Mouse (Mus musculus) testis, adult 10 weeks (tissue): ENCODE data around the gene Gtf3c2. TPM values are rescaled to one million over a fixed set of nuclear protein-coding genes. Genes with fewer than 3 reads are reported as not detected.

Experiments
- polyA plus RNA-seq: library from polyadenylated mRNA; stranded (reverse); fragments of 350-450 nt; fragmentation: Illumina TruSeq; extraction: RNeasy Lipid Tissue Mini Kit (QIAGEN cat#74804); gene quantifications from one replicate; pipeline ENCODE4 v1.2.3, GENCODE M21; 2014; ENCODE audit warnings: low read depth, low replicate concordance

Gene Gtf3c2
- 49.1 TPM for polyA plus RNA-seq

GRCm38 (mm10) chr5:31179766-31180630 lies at the start of gene Gtf3c2, which contains the start of gene Gm29609:
Gene Gtf3c2 (minus strand): TSS chr5:31180144.
Gene Gm29609 (minus strand): TSS chr5:31179911.

GRCm38 (mm10) chr5:31220448-31221303 lies 40.7 kb upstream of the Gtf3c2 start, which contains the start of gene Ppm1g:
Gene Ppm1g (minus strand): TSS chr5:31220687.

GRCm38 (mm10) chr5:31201742-31202590 lies 22.0 kb upstream of the Gtf3c2 start, which contains the start of gene Zfp513:
Gene Zfp513 (minus strand): TSS chr5:31202303.

GRCm38 (mm10) chr5:31192939-31193630 lies 13.1 kb upstream of the Gtf3c2 start, which contains the start of the genes Snx17 and Eif2b4:
Gene Snx17 (plus strand): TSS chr5:31193227.
Gene Eif2b4 (minus strand): TSS chr5:31193430.

GRCm38 (mm10) chr5:31154152-31154553 lies 25.8 kb downstream of the Gtf3c2 start, which contains the start of gene Mpv17:
Gene Mpv17 (minus strand): TSS chr5:31154251.

GRCm38 (mm10) chr5:31138241-31138967 lies 41.5 kb downstream of the Gtf3c2 start, which contains the start of gene Ucn:
Gene Ucn (minus strand): TSS chr5:31138829.

GRCm38 (mm10) chr5:31116354-31116753 lies 63.6 kb downstream of the Gtf3c2 start, which contains the start of gene Trim54:
Gene Trim54 (plus strand): TSS chr5:31116712.

GRCm38 (mm10) chr5:31108000-31108490 lies 71.9 kb downstream of the Gtf3c2 start, which contains the start of gene Slc30a3:
Gene Slc30a3 (minus strand): TSS chr5:31108237.

Other genes with a start within 250 kb of the Gtf3c2 start
- not detected for gene Cgref1, start 234.6 kb downstream of the Gtf3c2 start, polyA plus RNA-seq
- gene Preb, start 219.8 kb downstream of the Gtf3c2 start, polyA plus RNA-seq: 7.0 TPM
- gene Tcf23, start 211.5 kb downstream of the Gtf3c2 start, polyA plus RNA-seq: 0.73 TPM
- 28.7 TPM for gene Atraid, start 131.8 kb downstream of the Gtf3c2 start, polyA plus RNA-seq
- 0.84 TPM for gene Slc5a6, start 131.2 kb downstream of the Gtf3c2 start, polyA plus RNA-seq
- gene Cad, start 125.4 kb downstream of the Gtf3c2 start, polyA plus RNA-seq: 0.66 TPM
- gene Dnajc5g, start 73.9 kb downstream of the Gtf3c2 start, polyA plus RNA-seq: 281 TPM
- gene Slc30a3, start 71.9 kb downstream of the Gtf3c2 start, polyA plus RNA-seq: 2.0 TPM
- gene Trim54, start 63.4 kb downstream of the Gtf3c2 start, polyA plus RNA-seq: not detected
- gene Ucn, start 41.3 kb downstream of the Gtf3c2 start, polyA plus RNA-seq: not detected
- 6.5 TPM for gene Mpv17, start 25.9 kb downstream of the Gtf3c2 start, polyA plus RNA-seq
- gene Gm29609, start 233 bp downstream of the Gtf3c2 start, polyA plus RNA-seq: 0.34 TPM
- gene Snx17, start 13.1 kb upstream of the Gtf3c2 start, polyA plus RNA-seq: 20.1 TPM
- 7.0 TPM for gene Eif2b4, start 13.3 kb upstream of the Gtf3c2 start, polyA plus RNA-seq
- gene Zfp513, start 22.2 kb upstream of the Gtf3c2 start, polyA plus RNA-seq: 2.7 TPM
- gene Ppm1g, start 40.5 kb upstream of the Gtf3c2 start, polyA plus RNA-seq: 206 TPM
- gene Nrbp1, start 60.7 kb upstream of the Gtf3c2 start, polyA plus RNA-seq: 56.3 TPM
- gene Gm9970, start 61.1 kb upstream of the Gtf3c2 start, polyA plus RNA-seq: not detected
- 0.73 TPM for gene Krtcap3, start 71.5 kb upstream of the Gtf3c2 start, polyA plus RNA-seq
- 165 TPM for gene Ift172, start 111.0 kb upstream of the Gtf3c2 start, polyA plus RNA-seq
- 1.2 TPM for gene Fndc4, start 115.9 kb upstream of the Gtf3c2 start, polyA plus RNA-seq
- 0.48 TPM for gene Gckr, start 117.3 kb upstream of the Gtf3c2 start, polyA plus RNA-seq